Mouse (Mus musculus) thymus, adult 2 months (tissue): ENCODE data around the gene Gm45623. TPM values are rescaled to one million over a fixed set of nuclear protein-coding genes. Genes with fewer than 3 reads are reported as not detected.

Source experiments
- DNase-seq: peaks from one replicate; pipeline ENCODE4 v3.0.0; 2021
- H3K27ac ChIP-seq: fragments of 200-500 bp; 2 replicates; pipeline ENCODE4 v1.5.1; 2012; ENCODE audit warnings: low read length, control low read depth; ENCODE audit not compliant: control insufficient read depth, insufficient read depth
- H3K27me3 ChIP-seq: fragments of 200-500 bp; 2 replicates; pipeline ENCODE4 v1.6.1; 2012; ENCODE audit warnings: mild to moderate bottlenecking, low read length, moderate library complexity, mixed read lengths; ENCODE audit not compliant: control insufficient read depth, insufficient read depth
- H3K36me3 ChIP-seq: fragments of 200-500 bp; 2 replicates; pipeline ENCODE4 v1.6.1; 2012; ENCODE audit warnings: mild to moderate bottlenecking, low read length, moderate library complexity; ENCODE audit not compliant: control insufficient read depth, insufficient read depth
- H3K4me1 ChIP-seq: fragments of 200-500 bp; replicated peaks from 2 replicates; pipeline ENCODE4 v1.6.1; 2012; ENCODE audit warnings: low read length; ENCODE audit not compliant: control insufficient read depth, insufficient read depth
- H3K4me3 ChIP-seq: fragments of 200-500 bp; 2 replicates; pipeline ENCODE4 v1.5.1; 2012; ENCODE audit warnings: mild to moderate bottlenecking, low read length, control low read depth, moderate library complexity; ENCODE audit not compliant: control insufficient read depth, insufficient read depth
- CTCF ChIP-seq: fragments of 200-500 bp; IDR thresholded peaks from 2 replicates; pipeline ENCODE4 v1.5.1; 2012; ENCODE audit warnings: mild to moderate bottlenecking, control low read depth, low read length, moderate library complexity, borderline replicate concordance; ENCODE audit not compliant: control insufficient read depth, poor library complexity, insufficient read depth; ENCODE audit errors: extremely low read depth
- POLR2A ChIP-seq: fragments of 200-500 bp; IDR thresholded peaks from 2 replicates; pipeline ENCODE4 v1.6.1; 2012; ENCODE audit warnings: mild to moderate bottlenecking, low read length, control low read depth, moderate library complexity; ENCODE audit not compliant: control insufficient read depth, poor library complexity, insufficient read depth; ENCODE audit errors: extremely low read depth
- WGBS: fragments of 180-500 bp; shearing (Covaris S2); methylation state at CpG from one replicate; pipeline ENCODE4 v1.1.7; 2018; 5-methylcytosine and 5-hydroxymethylcytosine counted together
- polyA plus RNA-seq: library from polyadenylated mRNA; depleted of rRNA; stranded (reverse); fragments of >200 nt; gene quantifications from 2 replicates; pipeline ENCODE4 v1.2.3, GENCODE M21; 2012; rRNA removed

The Gm45623 gene
- 0.17 TPM in 1 of 2 replicates, not detected in the other for polyA plus RNA-seq

DNA sequence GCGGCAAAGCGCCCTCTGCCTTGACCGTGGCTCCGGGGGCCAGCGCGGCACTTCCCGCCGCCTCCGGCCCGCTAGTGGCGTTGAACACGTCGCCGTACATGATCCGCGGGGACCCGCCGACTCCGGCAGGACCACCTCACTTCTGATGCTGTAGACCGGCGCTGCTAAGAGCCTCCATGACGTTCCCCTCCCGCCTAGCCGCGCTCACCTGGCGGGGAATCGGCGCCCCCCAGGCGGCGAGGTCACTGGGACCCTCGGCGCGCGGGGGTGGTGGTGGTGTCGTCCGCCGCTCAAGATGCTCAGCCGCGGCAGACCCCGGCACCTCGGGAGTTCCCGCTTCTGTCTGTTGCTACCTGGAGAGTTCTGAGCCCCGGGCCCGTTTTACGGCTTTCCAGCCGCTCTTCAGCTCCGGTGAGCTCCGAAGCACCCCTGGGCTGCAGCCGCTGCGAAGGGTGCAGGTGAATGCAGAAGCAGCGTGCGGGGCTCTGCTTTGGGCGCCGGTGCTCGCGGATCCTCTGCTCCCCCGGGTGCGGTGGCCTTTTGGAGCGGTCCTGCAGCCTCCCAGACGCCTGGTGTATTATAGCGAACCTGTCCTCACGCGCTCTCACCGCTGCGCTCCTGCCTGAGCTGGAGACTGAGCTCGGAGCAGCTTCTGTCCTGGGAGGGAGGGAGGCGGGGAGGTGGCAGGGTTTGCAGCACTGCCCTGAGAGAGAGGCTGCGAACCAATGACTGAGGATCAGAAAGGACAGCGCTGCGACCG lies at the start of gene Gm45623:
Gm45623 (minus strand) TSS at position 636 of the 760 bp plus-strand sequence.
- Histone ChIP-seq H3K27me3 (peaks cover 18% of the 10 kb centered on the region), H3K27ac (no peak within 1 kb of the TSS), H3K4me1 (peaks cover 30% of the 10 kb centered on the region), H3K36me3 (no peaks in the 10 kb centered on the region), H3K4me3 (peak within 1 kb of the TSS; percentile 11; the same call in 1 of the 2 replicates)
- no peak for TF ChIP-seq CTCF
- no peak for TF ChIP-seq POLR2A
- DNase-seq, result peak; percentile 30
- WGBS, result 7% methylated on average over 71 of the region's 71 CpGs

DNA sequence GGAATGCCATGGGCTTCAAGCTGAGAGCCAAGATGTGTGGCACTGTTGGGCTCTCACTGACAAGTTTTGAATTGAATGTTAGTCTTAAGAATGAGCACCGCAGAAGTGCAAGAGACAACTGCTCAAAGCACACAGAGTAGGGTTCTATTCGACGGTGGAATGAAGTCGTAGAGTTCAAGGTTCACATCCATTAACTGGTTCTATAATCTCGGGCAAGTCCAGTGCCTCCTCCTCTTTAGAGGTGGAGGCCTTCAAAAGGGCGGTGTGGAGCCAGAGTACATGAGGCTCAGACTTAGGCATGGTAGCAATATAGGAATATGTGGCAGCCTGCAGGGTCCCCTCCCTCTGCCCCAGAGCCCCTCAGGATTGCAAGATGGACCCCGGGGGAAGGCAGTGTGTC lies 43.8 kb upstream of the Gm45623 start:
- 92% methylated on average over 7 of the region's 7 CpGs for WGBS
- TF ChIP-seq POLR2A (no peak), CTCF (no peak)
- H3K27me3 ChIP-seq, result 0 out of 2 replicates have a peak, but pooled peaks cover 2% of the 10 kb centered on the region
- no peak for DNase-seq
- H3K36me3 ChIP-seq, result no peaks in the 10 kb centered on the region
- no peak overlapping the region for H3K27ac ChIP-seq
- H3K4me1 ChIP-seq, result no peaks in the 10 kb centered on the region
- H3K4me3 ChIP-seq, result no peak overlapping the region

DNA sequence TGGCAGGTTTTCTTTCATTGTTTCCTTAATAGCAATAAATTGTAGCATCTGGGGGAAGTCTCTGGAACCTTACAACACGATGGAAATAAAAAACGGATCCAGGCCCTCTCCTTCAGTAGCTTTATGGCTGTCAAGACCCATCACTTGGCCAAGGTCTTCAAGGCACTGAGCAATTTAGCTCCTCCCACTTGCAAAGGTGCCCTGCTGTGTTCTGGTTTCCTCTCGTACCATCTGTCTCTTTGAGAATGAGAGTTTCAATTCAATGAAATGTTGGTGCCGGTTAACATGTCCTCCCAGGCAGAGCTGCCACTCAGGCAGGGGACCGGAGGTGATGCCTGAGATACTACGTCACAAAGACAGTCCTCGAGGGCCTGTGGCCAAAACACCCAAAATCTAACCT lies 41.9 kb upstream of the Gm45623 start:
- Histone ChIP-seq H3K4me3 (no peak overlapping the region), H3K36me3 (no peaks in the 10 kb centered on the region), H3K27me3 (0 out of 2 replicates have a peak, but pooled peaks cover 2% of the 10 kb centered on the region), H3K4me1 (no peaks in the 10 kb centered on the region), H3K27ac (no peak overlapping the region)
- DNase-seq, result no peak
- 87% methylated on average over 7 of the region's 7 CpGs for WGBS
- TF ChIP-seq POLR2A (no peak), CTCF (no peak)

DNA sequence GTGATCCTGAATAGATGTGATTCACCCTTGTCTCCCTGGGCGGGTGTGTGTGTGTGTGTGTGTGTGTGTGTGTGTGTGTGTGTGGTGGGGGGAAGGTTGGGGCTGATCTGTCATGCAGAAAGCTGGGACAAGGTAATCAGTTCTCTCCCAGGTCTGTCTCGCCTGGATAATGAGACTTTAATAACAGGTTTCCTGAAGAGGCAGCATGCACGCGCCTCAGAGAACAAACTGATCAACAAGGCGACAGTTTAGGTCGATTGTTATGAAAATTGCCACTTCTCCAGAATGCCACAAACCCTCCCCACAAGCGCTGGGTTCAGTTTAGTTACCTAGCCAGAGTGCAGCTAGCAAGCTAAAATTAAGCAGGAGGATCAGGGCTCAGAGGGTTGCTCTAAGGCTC lies 40.8 kb upstream of the Gm45623 start:
- Histone ChIP-seq H3K4me1 (no peaks in the 10 kb centered on the region), H3K36me3 (no peaks in the 10 kb centered on the region), H3K4me3 (no peak overlapping the region), H3K27ac (no peak overlapping the region), H3K27me3 (0 out of 2 replicates have a peak, but pooled peaks cover 2% of the 10 kb centered on the region)
- no peak for TF ChIP-seq CTCF
- no peak for TF ChIP-seq POLR2A
- 83% methylated on average over 7 of the region's 7 CpGs for WGBS
- no peak for DNase-seq

DNA sequence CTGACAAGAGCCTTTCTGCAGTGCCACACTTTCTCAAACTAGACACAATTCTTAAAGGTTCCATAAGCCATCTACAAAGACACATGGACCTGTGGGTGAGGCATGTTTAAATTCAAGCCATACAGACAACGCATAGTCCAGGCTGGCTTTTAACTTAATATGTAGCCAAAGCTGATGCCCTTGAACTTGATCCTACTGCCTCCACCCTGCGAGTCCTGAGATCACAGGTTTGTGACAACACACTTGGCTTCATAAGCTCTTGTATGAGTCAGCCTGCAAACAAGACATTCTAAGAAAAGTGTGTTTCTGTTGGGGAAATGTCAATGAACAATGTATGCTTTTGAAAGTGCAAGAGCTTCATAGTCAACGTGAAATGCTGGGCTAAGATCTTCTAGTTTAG lies 39.2 kb upstream of the Gm45623 start:
- 0 out of 2 replicates have a peak, but pooled peaks cover 2% of the 10 kb centered on the region for H3K27me3 ChIP-seq
- TF ChIP-seq CTCF (no peak), POLR2A (no peak)
- no peaks in the 10 kb centered on the region for H3K36me3 ChIP-seq
- DNase-seq, result no peak
- WGBS, result 88% methylated on average over 3 of the region's 3 CpGs
- no peak overlapping the region for H3K27ac ChIP-seq
- H3K4me3 ChIP-seq, result no peak overlapping the region
- H3K4me1 ChIP-seq, result no peaks in the 10 kb centered on the region

DNA sequence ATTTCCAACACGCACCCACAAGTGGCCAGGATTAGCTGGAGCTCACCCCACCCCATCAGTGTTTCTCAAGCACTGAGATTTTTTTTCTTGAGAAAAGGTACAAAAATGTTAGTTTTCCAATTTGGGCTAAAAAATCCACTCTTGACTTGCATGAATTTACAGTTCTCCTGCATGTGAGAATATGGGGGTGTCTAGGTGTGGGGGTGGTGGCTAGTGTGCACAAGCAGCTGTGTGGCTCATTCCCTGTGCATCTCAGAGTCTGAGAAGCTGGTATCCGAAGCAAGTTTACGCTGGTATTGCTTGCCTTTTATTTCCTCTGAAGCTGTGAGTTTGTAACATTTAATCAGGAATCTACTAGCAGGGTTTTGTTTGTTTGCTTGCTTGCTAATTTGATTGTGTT lies 37.1 kb upstream of the Gm45623 start:
- 95% methylated on average over 3 of the region's 3 CpGs for WGBS
- 0 out of 2 replicates have a peak, but pooled peaks cover 2% of the 10 kb centered on the region for H3K27me3 ChIP-seq
- DNase-seq, result no peak
- H3K36me3 ChIP-seq, result no peaks in the 10 kb centered on the region
- TF ChIP-seq CTCF, result no peak
- TF ChIP-seq POLR2A, result no peak
- H3K4me1 ChIP-seq, result no peaks in the 10 kb centered on the region
- H3K27ac ChIP-seq, result no peak overlapping the region
- H3K4me3 ChIP-seq, result no peak overlapping the region
